Mouse (Mus musculus) thymus, adult 2 months (tissue): ENCODE measurements around the gene Klhl30.

ENCODE experiments used
- CTCF ChIP-seq: fragments of 200-500 bp; IDR thresholded peaks from 2 replicates; pipeline ENCODE4 v1.5.1; 2012; ENCODE audit warnings: mild to moderate bottlenecking, control low read depth, low read length, moderate library complexity, borderline replicate concordance; ENCODE audit not compliant: control insufficient read depth, poor library complexity, insufficient read depth; ENCODE audit errors: extremely low read depth
- POLR2A ChIP-seq: fragments of 200-500 bp; IDR thresholded peaks from 2 replicates; pipeline ENCODE4 v1.6.1; 2012; ENCODE audit warnings: mild to moderate bottlenecking, low read length, control low read depth, moderate library complexity; ENCODE audit not compliant: control insufficient read depth, poor library complexity, insufficient read depth; ENCODE audit errors: extremely low read depth

- TF ChIP-seq POLR2A (no peak), CTCF (no peak)
These were observed 18.7 kb upstream of the Klhl30 start for GRCm38 (mm10) chr1:91332102-91332501.
